Mouse (Mus musculus) erythroblast, embryonic 14.5 days (primary cell): ENCODE measurements around the gene Nfatc3.

Experiments used
- GATA1 ChIP-seq: IDR thresholded peaks from 2 replicates; pipeline ENCODE4 v1.6.1; 2012; ENCODE audit warnings: low read length, inconsistent platforms, mixed read lengths
- TAL1 ChIP-seq: IDR thresholded peaks from 3 replicates; pipeline ENCODE4 v1.6.1; 2012; ENCODE audit warnings: low read length, inconsistent platforms, mixed read lengths

- TF ChIP-seq TAL1 = no peak
- no peak for TF ChIP-seq GATA1
Measured at GRCm38 (mm10) chr8:106127054-106127453, 68.4 kb downstream of the Nfatc3 start.
